Mouse (Mus musculus) cerebellum, adult 2 months (tissue): ENCODE data around the gene Trim27.

Experiments
- CTCF ChIP-seq: fragments of 200-500 bp; IDR thresholded peaks from 2 replicates; pipeline ENCODE4 v1.5.1; 2011; ENCODE audit warnings: low read depth, mild to moderate bottlenecking, control low read depth, low read length, moderate library complexity, borderline replicate concordance; ENCODE audit not compliant: insufficient read depth
- POLR2A ChIP-seq: fragments of 200-500 bp; IDR thresholded peaks from 2 replicates; pipeline ENCODE4 v1.6.1; 2011; ENCODE audit warnings: low read length, control low read depth, borderline replicate concordance; ENCODE audit not compliant: insufficient read depth

DNA sequence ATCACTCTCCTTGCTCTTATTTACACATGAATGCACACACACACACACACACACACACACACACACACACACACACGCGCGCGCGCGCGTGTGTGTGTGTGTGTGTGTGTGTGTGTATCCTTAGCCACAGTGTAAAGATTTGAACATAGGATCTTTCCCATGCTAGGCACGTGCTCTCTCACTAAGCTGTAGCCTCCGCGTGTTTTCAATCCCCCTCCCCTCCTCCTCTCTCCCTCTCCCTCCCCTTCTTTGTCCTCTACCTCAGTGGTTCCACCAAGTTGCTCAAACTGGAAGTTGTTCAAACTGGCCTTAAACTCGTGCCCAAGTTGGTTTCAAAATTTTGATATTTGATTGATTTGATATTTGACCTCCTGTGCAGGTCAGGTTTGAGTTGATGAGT, 2.5 kb upstream of the Trim27 start:
- TF ChIP-seq POLR2A (no peak), CTCF (no peak)
